Mouse (Mus musculus) layer of hippocampus, adult 8-10 months (tissue): ENCODE measurements at regions not wholly inside any gene's neighbourhood (a gene's known extent, or its start where the extent isn't known, plus 50 kb on each side); places are given as distances from the start of the nearest gene placed in this dataset.
"Not testable (repeated sequence)": the region's sequence is repeated elsewhere in the genome, so short reads cannot be mapped to it uniquely, and the experiment has no call there.

Experiments used
- DNase-seq, 2 experiments: peaks; one replicate each; pipeline ENCODE4 v3.0.0; 2022; ENCODE audit warnings: low spot score in 2 of 2

GRCm38 (mm10) chr17:17293932-17294534, 80.1 kb upstream of the Riok2 start:
- peak; percentile 90 to 94 for DNase-seq

GRCm38 (mm10) chr17:17295037-17295436, 79.1 kb upstream of the Riok2 start:
- not testable (repeated sequence) for DNase-seq

DNA sequence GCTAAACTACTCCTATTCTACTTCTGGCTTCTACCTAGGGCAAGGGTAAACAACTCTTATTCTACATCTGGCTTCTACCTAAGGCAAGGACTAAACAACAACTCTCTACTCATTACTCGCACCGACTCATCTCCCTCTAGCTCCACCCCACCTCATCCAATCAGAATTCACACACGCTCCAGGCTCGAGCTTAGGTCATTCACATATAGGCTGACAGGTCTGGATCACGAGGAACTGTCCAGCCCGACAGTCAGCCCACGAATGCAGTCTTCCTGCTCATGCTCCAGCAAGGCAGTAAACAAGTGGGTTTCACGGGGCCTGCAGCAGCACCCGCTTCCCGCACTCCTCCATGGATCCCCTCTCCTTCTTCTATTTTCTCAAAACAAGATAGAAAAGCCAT, 70.6 kb upstream of the Riok2 start:
- DNase-seq: not testable (repeated sequence)
